Mouse (Mus musculus) embryo, embryonic 10.5 days (tissue): ENCODE results near the gene Slc52a3.

Experiments
- DNase-seq: peaks from one replicate; pipeline ENCODE4 v3.0.0-alpha.2; 2015; ENCODE audit warnings: low spot score

Gene Slc52a3

GRCm38 (mm10) chr2:151996229-151997189 is at the start of gene Slc52a3:
Gene Slc52a3 (plus strand): TSS chr2:151996511.
- peak; percentile 87 for DNase-seq

DNA sequence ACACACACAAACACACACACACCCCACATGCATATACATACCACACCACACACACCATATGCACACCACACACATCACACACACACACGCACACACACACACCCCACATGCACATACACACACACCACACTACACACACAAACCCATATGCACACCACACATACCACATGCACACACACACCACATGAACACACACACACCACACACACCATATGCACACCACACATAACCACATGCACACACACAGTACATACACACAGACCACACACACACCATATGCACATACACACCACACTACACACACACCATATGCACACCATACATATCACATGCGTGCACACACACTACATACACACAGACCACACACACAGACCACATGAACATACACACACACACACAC is 48.7 kb upstream of the Slc52a3 start:
- no peak for DNase-seq

- DNase-seq: no peak
Observed at GRCm38 (mm10) chr2:151948311-151948710, 48.0 kb upstream of the Slc52a3 start.

- no peak for DNase-seq
Observed at GRCm38 (mm10) chr2:151949082-151949774, 47.1 kb upstream of the Slc52a3 start.

DNA sequence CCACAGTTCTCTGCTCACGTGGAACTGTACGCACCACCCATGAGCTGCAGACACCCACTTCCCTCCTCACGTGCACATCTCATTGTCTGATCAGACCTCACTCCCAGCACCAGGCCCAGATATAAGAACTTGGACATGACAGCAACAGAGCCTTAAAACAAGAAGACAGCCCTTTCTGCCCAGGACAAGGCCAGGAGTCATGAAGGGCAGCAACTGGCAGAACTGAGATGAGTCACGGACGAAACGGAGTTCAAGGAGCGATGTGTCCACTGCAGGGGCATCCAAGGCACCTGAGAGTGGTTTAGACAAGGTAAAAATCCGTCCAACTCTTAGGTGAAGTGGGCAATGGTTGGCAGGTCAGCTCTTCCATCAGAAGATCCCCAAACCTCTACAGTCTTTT is 42.6 kb upstream of the Slc52a3 start:
- DNase-seq: no peak

DNA sequence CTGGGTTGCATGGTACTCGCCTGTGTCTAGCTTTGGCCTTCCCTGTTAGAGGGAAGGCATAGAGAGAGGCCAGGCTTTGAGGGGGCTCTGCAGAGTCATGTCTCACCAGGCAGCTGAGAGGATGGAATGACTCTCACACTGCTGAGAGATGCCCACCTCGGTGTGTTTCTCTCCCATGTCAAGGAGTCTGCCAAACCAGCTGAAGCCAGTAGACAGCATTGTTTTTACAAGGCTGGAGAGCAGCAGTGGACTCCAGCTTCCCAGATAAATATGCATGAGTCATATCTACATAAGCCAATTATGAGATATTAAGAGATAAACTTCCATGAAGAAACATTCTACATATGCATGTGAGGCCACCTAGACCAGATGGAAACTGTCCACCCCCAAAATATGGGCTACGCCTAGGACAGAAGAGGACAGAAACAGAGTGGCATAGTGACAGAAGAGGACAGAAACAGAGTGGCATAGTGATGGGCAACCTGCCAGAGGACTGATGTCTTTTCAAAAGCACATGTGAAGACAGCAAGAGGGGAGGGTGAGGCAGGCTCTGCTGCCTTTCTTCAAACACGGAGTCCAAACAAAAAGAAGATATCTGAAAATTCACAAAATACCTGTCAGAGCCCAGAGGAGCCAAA is 39.7 kb upstream of the Slc52a3 start:
- DNase-seq: no peak

DNA sequence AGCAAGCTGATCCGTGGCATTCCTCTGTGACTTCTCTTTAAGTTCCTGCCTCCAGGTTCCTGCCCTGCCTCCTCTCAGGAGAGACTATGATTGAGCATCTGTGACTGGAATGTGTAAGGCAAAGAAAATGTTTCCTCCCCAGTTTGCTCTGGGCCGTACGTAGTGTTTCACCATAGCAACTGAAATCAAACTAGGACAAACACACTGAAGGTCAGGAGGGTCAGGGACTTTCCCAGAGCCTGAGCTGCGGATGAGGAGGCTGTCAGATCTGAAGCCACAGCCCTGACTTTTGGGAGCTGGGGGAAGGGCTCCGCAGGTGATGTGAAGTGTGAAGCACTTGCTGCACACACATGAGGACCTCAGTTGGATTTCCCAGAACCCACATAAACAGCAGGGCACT is 37.0 kb upstream of the Slc52a3 start:
- DNase-seq: peak; percentile 75

DNA sequence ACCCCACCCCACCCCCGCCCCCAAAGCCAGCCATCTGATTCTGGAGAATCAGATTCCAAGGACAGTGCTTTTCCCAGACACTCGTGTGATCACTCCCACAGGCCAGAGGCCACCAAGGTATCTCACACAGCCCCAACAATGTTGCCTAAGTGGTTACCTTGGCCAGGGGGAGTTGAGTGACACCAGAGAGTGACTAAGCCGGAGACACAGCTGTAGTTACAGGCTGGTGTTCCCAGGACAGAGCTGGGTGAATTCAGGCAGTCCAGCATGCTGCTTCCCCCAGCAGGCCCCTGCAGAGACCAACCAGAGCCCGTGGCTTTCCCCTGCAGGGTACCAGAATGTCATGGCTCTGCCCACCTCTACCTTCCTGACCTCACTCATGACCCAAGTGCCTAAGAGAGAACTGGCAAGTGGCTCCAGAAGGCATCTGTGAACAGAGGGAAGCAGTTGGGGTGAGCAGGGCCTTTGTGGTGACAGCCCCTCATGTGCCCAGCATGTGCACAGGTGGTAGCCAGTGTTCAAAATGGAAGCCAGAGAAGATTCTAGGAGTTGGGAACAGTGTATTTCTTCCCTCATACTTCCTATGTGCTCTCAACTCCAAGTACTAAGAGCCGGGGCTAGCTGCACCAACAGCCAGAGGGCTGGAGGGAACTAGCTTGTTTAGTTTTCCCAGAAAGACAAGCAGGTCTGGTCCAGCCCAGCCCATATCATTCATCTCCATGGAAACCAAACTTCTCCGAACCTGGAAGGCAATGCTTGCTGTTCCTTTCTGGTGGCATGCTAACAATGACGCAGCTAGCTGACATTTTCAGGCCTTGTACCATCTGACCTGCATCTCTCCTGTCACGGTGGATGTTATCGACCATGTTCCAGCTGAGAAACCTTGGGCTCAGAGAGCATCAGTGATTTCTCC is 34.8 kb upstream of the Slc52a3 start:
- peak; percentile 42 for DNase-seq

- DNase-seq: no peak
Observed at GRCm38 (mm10) chr2:151962474-151962873, 33.8 kb upstream of the Slc52a3 start.

DNA sequence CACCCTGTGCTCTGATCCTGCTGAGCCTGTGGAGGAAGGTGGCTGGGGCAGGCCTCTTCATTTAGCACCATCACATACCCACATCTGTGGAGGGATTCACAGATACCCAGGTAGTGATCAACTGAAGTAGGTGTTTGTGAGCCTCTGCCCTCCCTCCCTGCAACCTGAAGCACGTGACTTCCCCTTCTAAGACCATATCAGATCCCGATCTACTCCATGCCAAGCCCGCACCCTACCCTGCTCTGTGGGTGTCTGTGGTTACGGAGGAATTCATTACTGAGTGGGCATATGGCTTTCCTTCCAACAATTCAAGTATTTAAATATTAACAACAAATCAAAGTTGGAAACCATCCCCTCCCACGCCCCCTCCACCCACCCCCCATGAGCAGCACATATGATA is 33.0 kb upstream of the Slc52a3 start:
- no peak for DNase-seq

DNA sequence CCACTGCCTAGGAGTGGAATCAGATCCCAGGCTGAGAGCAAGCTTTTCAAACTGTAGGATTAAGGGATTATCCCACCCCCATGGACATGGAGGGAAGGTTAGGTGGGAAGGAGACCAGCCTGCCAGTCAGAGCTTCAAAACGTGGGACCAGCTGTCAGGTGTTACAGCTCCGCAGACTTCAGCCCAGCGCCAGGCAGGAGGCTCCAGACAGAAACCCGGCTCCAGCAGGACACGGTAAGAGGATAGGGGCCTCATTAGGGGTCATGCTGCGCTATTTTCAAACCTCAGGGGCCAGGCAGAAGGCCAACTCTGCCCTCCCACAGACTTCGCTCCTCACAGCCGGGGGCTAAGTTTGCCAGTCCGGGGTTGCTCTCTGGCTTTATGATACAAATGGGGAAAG is 32.3 kb upstream of the Slc52a3 start:
- DNase-seq: peak; percentile 43

GRCm38 (mm10) chr2:151967176-151967750 is 29.0 kb upstream of the Slc52a3 start:
- peak; percentile 53 for DNase-seq

- no peak for DNase-seq
Observed at GRCm38 (mm10) chr2:151967792-151968191, 28.5 kb upstream of the Slc52a3 start.

- no peak for DNase-seq
Observed at GRCm38 (mm10) chr2:151968451-151968850, 27.9 kb upstream of the Slc52a3 start.

DNA sequence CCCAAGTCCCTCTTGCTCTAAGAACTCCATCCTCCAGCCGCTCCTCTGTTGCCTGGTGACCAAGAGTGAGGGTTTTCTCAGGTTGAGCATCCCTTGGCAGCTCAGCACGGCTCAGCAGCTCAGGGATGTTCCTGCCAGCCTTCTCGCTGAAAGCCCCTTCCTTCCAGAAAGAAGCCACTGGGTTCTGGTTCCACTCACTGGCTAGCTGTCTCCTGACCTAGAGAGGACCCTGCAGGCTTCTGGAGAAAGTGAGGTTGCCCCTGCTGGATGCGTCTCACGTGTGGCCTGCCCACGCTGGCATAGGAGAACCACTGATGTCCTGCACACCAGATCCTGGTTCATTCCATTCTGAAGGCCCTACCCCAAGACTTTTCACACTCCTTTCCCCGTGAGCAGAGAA is 27.3 kb upstream of the Slc52a3 start:
- DNase-seq: no peak

- no peak for DNase-seq
Observed at GRCm38 (mm10) chr2:151969396-151969795, 26.9 kb upstream of the Slc52a3 start.

- peak; percentile 96 for DNase-seq
Observed at GRCm38 (mm10) chr2:151970191-151971172, 25.8 kb upstream of the Slc52a3 start.

GRCm38 (mm10) chr2:151971748-151972147 is 24.6 kb upstream of the Slc52a3 start:
- DNase-seq: no peak

- DNase-seq: peak; percentile 86
Observed at GRCm38 (mm10) chr2:151972880-151973594, 23.3 kb upstream of the Slc52a3 start.
